9 mouse cellular contexts compared by ENCODE assay signal in the genomic region with DNA sequence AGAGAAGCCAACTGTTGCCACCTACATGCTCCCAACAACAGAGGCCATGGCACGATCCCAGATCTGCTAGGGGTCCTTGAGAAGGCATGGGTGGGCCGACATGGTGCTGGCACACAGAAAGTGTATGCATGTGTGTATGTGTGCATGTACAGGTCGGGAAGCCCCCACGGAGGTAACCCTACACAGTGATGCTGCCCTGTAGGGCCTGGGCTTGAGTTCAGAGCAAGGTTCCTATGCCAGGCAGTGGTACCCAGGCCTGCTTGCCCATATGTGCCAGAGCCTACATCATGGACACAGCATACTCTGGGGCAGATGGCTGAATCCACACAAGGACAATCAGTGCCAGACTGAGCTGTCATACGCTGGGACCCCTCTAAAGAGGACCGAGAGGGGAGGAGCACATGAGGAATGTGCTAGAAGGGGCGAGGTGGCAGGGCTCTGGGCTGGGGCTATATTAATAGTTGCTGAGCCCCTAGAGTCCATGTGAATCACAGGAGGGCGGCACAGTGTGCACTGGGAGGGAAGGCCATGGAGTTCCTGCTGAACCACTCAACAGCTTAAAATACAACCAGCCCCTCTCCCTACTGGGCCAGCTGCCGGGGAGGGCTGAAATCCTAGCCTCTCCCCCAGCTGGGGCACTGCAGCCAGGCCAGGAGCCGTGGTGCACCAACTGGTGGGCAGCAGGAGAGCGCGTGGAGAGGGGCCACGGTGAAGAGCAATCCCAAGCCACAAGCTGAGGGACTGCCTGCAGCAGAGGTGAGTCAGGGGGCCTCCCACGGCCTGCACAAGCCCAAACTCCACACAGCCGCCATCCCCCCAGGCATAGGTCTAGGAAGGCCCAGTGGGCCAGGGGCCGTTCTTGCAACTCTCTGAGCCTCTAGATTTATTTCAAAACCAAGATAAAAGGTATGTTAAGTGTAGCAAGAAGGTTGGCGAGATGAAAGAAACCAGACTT. TPM values are rescaled to one million over a fixed set of nuclear protein-coding genes. Genes with fewer than 3 reads are reported as not detected.
A peak's percentile ranks its signal among the peaks of the same experiment; 100 is the strongest.
DNase-seq lines count a peak whose midpoint lies in the region; ATAC-seq and TF ChIP-seq lines count a peak whose summit lies in the region.
"Had no signal": no experiment of that assay in that cellular context is flagged by ENCODE, and none has a peak within 500 bp of the region (broad histone marks: within the 10 kb centered on the region; RNA-seq: fewer than 3 reads in every experiment).

No protein-coding gene starts in this region.

- H3K36me3 ChIP-seq in lung, embryonic 14.5 days (ENCODE audit: insufficient read depth), result peaks cover 40% of the 10 kb centered on the region
- H3K36me3 ChIP-seq in heart, embryonic 13.5 days, result peaks cover 39% of the 10 kb centered on the region
- peaks cover 3% of the 10 kb centered on the region for H3K36me3 ChIP-seq in myocyte (ENCODE audit: control insufficient read depth, insufficient read depth)

- H3K4me2 ChIP-seq in lung, embryonic 14.5 days, result peak overlapping the region; percentile 40
- peak overlapping the region; percentile 56 for H3K4me2 ChIP-seq in heart, embryonic 13.5 days
- H3K4me2 ChIP-seq in myocyte (ENCODE audit: low read depth), result peak overlapping the region; percentile 61

- no peak overlapping the region for H3ac ChIP-seq in myocyte (ENCODE audit: control insufficient read depth, insufficient read length)

- no peaks in the 10 kb centered on the region for H3K27me3 ChIP-seq in lung, embryonic 14.5 days (ENCODE audit: insufficient read depth, low read length)
- no peaks in the 10 kb centered on the region for H3K27me3 ChIP-seq in heart, embryonic 13.5 days (replicated peaks)
- H3K27me3 ChIP-seq in myocyte (ENCODE audit: control insufficient read depth, insufficient read depth, insufficient read length), result no peaks in the 10 kb centered on the region

- TF ChIP-seq CTCF in lung, embryonic 14.5 days (IDR thresholded peaks at IDR 0.05; ENCODE audit: low read depth), result no peak

- H3K9ac ChIP-seq in lung, embryonic 14.5 days, result peak overlapping the region; percentile 32; the same call in 1 of the 2 replicates
- H3K9ac ChIP-seq in heart, embryonic 13.5 days, result peak overlapping the region; percentile 78

- peaks cover 35% of the 10 kb centered on the region for H3K79me2 ChIP-seq in myocyte (ENCODE audit: control insufficient read depth, insufficient read depth)

- no peaks in the 10 kb centered on the region for H3K9me3 ChIP-seq in lung, embryonic 14.5 days (ENCODE audit: low read depth, low read length)
- no peaks in the 10 kb centered on the region for H3K9me3 ChIP-seq in heart, embryonic 13.5 days

- H3K4me3 ChIP-seq in lung, embryonic 14.5 days (ENCODE audit: low read depth, low read length), result 0 out of 2 replicates have a peak overlapping the region, but pooled peaks have one; percentile 4
- peak overlapping the region; percentile 25 for H3K4me3 ChIP-seq in heart, embryonic 13.5 days
- no peak overlapping the region for H3K4me3 ChIP-seq in myocyte

- 56% methylated on average over 17 of the region's 17 CpGs for WGBS in lung, embryonic 14.5 days
- WGBS in heart, embryonic 13.5 days, result 45% methylated on average over 17 of the region's 17 CpGs

- 0 out of 2 replicates have a peak, but pooled peaks have one; percentile 12 for ATAC-seq in cerebellum, adult (ENCODE audit: insufficient number of reproducible peaks, low FRiP score, low TSS enrichment)
- peak; percentile 35 for ATAC-seq in lung, embryonic 14.5 days (ENCODE audit: insufficient read depth)
- ATAC-seq in heart, embryonic 13.5 days (ENCODE audit: extremely low read depth, insufficient number of reproducible peaks, low FRiP score, low TSS enrichment), result no peak

- H3K27ac ChIP-seq in lung, embryonic 14.5 days (ENCODE audit: low read depth), result peak overlapping the region; percentile 95
- H3K27ac ChIP-seq in heart, embryonic 13.5 days (replicated peaks), result peak overlapping the region; percentile 98

- peak; percentile 6 for TF ChIP-seq POLR2A in myocyte (IDR thresholded peaks at IDR 0.05; ENCODE audit: insufficient read length, low read depth)

- no peak for DNase-seq in cerebellum, postnatal 4 days (ENCODE audit: low spot score in 2 of 2)
- peak; percentile 22 for DNase-seq in lung, embryonic 14.5 days
- no peak for DNase-seq in lung, adult 18-20 months
- DNase-seq in cerebellum, postnatal 14 days, result peak; percentile 40 to 53
- DNase-seq in right cerebral cortex, postnatal 14 days, result no peak

- peaks cover 15% of the 10 kb centered on the region for H3K4me1 ChIP-seq in lung, embryonic 14.5 days (ENCODE audit: insufficient read depth)
- H3K4me1 ChIP-seq in heart, embryonic 13.5 days, result peaks cover 75% of the 10 kb centered on the region

TF ChIP-seq in myocyte, 11 proteins besides CTCF, POLR2A, EP300 and RAD21:
- peak; percentile 59 to 91 (median 81) for TF ChIP-seq MYOG (IDR thresholded peaks at IDR 0.05; ENCODE audit: control insufficient read depth in 1 of 3, insufficient read depth in 1 of 3, insufficient read length in 2 of 3, low read depth in 2 of 3)
- TF ChIP-seq REST (IDR thresholded peaks at IDR 0.05; ENCODE audit: insufficient read depth, insufficient read length), result no peak
- TF ChIP-seq MAX (IDR thresholded peaks at IDR 0.05; ENCODE audit: low read depth), result no peak
- TF ChIP-seq POLR2AphosphoS2 (IDR thresholded peaks at IDR 0.05; ENCODE audit: insufficient read length, low read depth), result no peak
- TF ChIP-seq E2F4 (IDR thresholded peaks at IDR 0.05; ENCODE audit: insufficient read depth), result no peak
- TF ChIP-seq CEBPB (IDR thresholded peaks at IDR 0.05; ENCODE audit: insufficient read depth, poor library complexity, severe bottlenecking), result no peak
- TF ChIP-seq TCF12 (IDR thresholded peaks at IDR 0.05; ENCODE audit: insufficient read depth, poor library complexity, severe bottlenecking), result peak; percentile 39
- no peak for TF ChIP-seq SRF (IDR thresholded peaks at IDR 0.05; ENCODE audit: control insufficient read depth, insufficient read length, low read depth)
- peak in 2 of 3 experiments; percentile 63 to 87 for TF ChIP-seq MYOD1 (IDR thresholded peaks at IDR 0.05; ENCODE audit: control insufficient read depth in 1 of 3, insufficient read length in 2 of 3, low read depth in 2 of 3)
- TF ChIP-seq TCF3 (IDR thresholded peaks at IDR 0.05; ENCODE audit: insufficient read length, low read depth), result peak; percentile 37
- no peak for TF ChIP-seq USF1 (IDR thresholded peaks at IDR 0.05; ENCODE audit: low read depth)

RNA-seq across cellular contexts. Expression of a gene that starts 9.4 kb away (rescaled TPM):
- 361 and 362 TPM in 2 replicates for polyA plus RNA-seq in lung, embryonic 14.5 days (2014; fragmentation: Nextera tagmentation; extraction: Ambion mirVana)
- polyA plus RNA-seq in heart, embryonic 13.5 days (2015; fragmentation: Nextera tagmentation; extraction: Ambion mirVana), result 524 and 602 TPM in 2 replicates
- polyA plus RNA-seq in myocyte (2012; fragmentation: generic; extraction: Trizol), result 421 TPM

RNA-seq across cellular contexts. Expression of a gene that starts 31.9 kb away (rescaled TPM):
- polyA plus RNA-seq in lung, embryonic 14.5 days (2014; fragmentation: Nextera tagmentation; extraction: Ambion mirVana), result 531 and 570 TPM in 2 replicates
- polyA plus RNA-seq in heart, embryonic 13.5 days (2015; fragmentation: Nextera tagmentation; extraction: Ambion mirVana), result 438 and 474 TPM in 2 replicates
- polyA plus RNA-seq in myocyte (2012; fragmentation: generic; extraction: Trizol), result 459 TPM

RNA-seq across cellular contexts. Expression of a gene that starts 32.2 kb away (rescaled TPM):
- polyA plus RNA-seq in lung, embryonic 14.5 days (2014; fragmentation: Nextera tagmentation; extraction: Ambion mirVana), result 54.9 and 61.3 TPM in 2 replicates
- 41.4 and 47.4 TPM in 2 replicates for polyA plus RNA-seq in heart, embryonic 13.5 days (2015; fragmentation: Nextera tagmentation; extraction: Ambion mirVana)
- 17.7 TPM for polyA plus RNA-seq in myocyte (2012; fragmentation: generic; extraction: Trizol)

RNA-seq across cellular contexts. Expression of a gene that starts 40.3 kb away (rescaled TPM):
- not detected in 2 replicates for polyA plus RNA-seq in lung, embryonic 14.5 days (2014; fragmentation: Nextera tagmentation; extraction: Ambion mirVana)
- polyA plus RNA-seq in heart, embryonic 13.5 days (2015; fragmentation: Nextera tagmentation; extraction: Ambion mirVana), result not detected in 2 replicates
- not detected for polyA plus RNA-seq in myocyte (2012; fragmentation: generic; extraction: Trizol)
- polyA plus RNA-seq: neural tube, embryonic 11.5 days had no signal

Comparison
In these comparisons a context has a peak if more than half of its experiments do, and no peak if none do; other contexts are left out.
1. DNase-seq: peak in lung, embryonic 14.5 days (single experiment) and cerebellum, postnatal 14 days (2 of 2); none in cerebellum, postnatal 4 days (0 of 2), lung, adult 18-20 months (0 of 2) and right cerebral cortex, postnatal 14 days (single experiment).
2. Peak in every context shown above with its lines, with median percentiles within 50 percentile points of each other: H3K4me2 ChIP-seq.